Mouse (Mus musculus) CH12F3 (cell line): ENCODE data around the gene Tut4.

Experiments
- in situ Hi-C: fragments of 300-500 bp; cut with MboI; formaldehyde crosslinking; loops from 2 replicates; pipeline ENCODE4 v1.14.3; 2020; ENCODE audit warnings: low sequenced_read_pairs

Tut4 gene

DNA sequence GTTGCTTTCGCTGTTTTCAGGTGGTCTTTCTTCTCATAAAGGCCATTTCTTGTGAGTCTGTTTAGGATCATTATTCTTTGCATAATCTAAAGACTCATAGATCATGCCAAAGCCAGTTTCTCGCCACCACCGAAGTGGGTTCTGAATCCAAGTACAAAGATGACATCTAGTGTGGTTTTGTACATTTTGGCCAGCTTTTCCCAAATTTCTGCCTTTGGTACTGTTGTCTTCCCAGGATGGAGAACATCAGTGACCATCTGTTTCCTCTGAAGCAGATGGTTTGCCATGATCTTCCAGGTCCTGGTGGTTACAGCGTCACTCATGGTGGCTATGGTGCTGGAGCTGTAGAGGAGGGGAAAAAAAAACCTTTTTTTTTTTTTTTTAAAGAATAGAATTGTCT is 25.0 kb downstream of the Tut4 start:
- in situ Hi-C loops = no loop called here

DNA sequence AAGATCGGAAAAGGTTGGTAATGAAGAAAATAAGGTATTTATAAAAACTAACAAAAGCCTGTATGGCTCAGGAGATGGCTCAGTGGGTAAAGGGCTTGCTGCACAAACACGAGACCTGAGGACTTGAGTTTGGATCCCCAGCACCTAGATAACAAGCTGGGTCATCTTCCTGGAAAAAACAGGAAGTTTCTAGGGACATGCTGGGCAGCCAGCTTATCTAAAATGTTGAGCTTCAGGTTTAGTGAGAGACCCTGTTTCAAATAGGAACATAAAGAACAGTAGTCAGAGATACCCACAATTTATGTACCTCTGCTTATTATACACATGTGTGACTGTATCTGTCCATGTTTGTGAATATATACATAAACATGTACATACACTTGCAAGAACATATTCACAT is 43.8 kb downstream of the Tut4 start:
- in situ Hi-C loops = no loop called here

DNA sequence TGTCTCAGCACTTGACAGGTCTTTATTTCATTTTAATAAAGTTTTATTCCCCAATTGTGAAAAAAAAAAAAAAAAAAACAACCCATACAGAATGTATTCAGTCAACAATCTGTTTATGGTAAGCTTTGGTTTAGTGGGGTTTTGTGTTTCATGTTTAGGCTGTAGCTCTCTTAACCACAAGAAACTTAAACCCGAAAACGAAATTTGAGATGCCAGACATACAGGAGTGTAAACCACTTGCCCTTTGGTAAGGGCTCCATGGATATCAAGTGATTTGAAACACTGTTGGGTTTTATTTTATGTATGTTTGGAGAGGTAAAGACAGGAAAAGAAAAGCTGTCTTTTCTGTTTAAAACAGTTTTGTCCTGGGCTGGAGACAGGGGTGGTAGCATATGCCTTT is 80.5 kb downstream of the Tut4 start:
- in situ Hi-C loops = no loop called here

DNA sequence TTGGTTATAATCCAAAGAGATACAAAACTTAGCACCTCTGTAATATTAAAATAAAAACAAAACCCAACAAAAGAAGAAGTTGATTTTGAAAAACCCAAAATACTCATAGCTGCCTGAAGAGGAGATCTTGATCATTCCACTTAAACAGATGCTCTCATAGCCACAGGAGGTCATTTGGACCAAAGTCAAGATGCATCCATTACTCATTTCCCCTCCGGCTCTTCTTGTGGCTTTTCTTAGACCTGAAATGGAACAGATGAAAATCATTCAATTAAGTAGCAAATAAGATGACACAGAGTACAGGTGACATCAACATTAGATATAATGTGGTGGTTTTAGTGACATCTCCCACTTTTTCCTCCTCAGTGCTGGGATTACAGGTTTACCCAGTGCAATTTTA is 105.8 kb downstream of the Tut4 start:
- in situ Hi-C loops = no loop called here

DNA sequence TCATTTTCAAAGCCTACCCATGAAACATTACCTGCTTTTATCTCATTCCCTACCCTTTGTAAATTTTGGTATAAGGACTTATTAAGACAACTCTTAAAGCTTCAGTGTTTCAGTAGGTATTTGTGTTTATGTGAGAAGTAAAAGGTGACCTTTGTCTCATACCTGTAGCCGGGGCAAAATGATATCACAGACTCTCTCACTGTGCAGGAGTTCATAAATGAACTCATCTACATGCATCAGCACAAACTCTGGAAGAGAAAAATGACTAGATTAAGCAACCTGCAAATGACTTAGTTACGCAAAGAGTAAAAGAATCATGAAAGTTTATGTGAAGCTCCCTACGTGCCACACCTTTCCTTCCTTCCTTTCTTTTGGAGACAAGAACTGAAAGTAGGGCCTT is 113.4 kb downstream of the Tut4 start:
- in situ Hi-C loops = no loop called here

DNA sequence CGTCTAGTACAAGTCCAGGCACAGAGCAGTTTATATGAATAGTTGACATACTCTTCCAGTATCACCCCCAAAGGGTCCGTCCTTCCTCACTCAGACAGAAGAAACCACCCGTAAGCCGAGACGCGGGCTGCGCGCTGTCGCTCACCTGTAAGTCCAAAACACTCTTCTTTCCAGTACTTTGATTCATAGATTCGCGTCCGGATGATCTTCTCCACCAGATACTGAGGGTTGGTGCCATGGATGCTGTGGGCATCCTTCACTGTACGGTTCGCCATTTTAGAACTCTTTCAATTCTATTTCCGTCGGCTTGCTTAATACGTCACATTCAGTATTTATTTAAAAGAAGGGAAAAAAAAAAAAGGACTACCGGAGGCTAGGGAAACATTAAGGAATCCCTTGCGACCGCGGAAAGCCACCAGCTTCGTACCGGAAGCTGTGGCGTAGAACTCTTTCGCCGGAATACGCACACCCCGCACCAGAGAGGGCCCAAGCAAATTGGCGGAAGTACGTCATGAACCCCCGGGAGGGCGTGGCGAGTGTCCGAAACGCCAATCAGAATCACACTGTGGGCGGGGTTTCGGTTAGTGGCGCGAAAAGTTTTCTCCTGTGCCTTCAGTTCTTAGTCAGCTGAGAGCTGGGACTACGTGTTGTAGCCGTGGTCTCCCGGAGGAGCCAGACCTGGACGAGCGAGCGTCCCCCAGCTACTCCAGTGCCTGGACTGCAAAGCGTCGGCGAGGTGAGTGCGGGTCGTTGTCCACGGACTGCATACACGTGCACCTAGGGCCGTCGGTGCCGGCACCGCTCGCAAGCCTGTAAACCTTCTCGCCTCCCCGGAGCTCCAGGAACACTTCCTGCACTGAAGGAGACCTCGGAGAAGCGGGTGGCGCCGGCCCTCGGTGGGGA is 119.9 kb downstream of the Tut4 start, which contains the start of the genes Prpf38a and Orc1:
Gene Prpf38a (minus strand): TSS at position 497 of the 903 bp plus-strand sequence.
Gene Orc1 (plus strand): TSS at position 584 of the 903 bp plus-strand sequence.
- in situ Hi-C loops = no loop called here

DNA sequence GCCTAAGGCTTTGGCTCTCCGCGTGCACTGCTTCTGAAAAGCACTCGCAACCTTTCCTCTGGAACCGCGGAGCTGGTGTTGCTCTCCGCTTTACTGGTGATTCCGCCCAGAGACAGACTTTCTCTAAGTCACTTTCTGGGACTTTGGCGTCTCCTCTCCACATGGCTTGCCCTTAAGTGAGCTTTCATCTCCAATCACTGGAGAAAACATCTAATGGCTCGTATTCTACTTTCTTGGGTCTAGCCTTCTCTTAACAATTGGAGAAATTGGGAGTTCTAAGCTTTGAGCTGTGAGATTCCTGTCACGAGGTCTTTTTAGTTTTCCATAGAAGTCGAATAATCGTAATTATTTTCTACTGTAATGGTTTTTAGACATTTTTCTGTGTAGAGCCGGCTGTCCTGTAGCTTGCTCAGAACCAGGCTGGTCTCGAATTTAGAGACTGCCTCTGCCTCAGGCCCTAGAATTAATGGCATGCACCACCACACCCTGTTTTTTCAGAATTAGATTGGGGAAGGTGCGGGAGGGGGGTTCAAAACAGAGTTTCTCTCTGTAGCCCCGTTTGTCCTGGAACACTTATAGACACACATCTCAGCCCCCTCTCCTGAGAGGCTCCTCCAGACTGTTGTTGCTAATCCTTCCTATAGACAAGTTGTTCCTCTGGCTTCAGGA is 120.7 kb downstream of the Tut4 start:
- in situ Hi-C loops = no loop called here

- in situ Hi-C loops = no loop called here
Measured at GRCm38 (mm10) chr4:108593376-108593775, 134.2 kb downstream of the Tut4 start.

- in situ Hi-C loops = no loop called here
Measured at GRCm38 (mm10) chr4:108595785-108596184, 136.6 kb downstream of the Tut4 start.

DNA sequence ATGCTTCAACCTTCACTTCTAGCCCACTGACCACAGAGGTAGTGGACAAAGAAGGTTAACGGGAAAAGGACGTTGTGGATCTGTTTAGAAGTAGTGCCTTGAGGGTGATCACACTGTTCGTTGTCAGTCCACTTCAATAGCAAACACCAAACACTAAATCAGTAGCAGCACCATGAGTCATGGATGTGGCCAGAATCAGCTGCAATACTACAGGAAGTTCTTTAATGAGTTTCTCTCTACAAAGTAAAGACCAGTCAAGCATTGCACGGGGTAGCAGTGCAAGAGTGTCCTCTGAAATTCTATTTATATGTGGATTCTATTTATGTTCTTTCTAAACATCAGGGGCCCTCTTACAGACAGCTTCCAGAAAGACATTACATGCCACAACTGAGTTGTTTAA is 139.1 kb downstream of the Tut4 start:
- in situ Hi-C loops = no loop called here

GRCm38 (mm10) chr4:108601870-108602269 is 142.6 kb downstream of the Tut4 start:
- in situ Hi-C loops = no loop called here

DNA sequence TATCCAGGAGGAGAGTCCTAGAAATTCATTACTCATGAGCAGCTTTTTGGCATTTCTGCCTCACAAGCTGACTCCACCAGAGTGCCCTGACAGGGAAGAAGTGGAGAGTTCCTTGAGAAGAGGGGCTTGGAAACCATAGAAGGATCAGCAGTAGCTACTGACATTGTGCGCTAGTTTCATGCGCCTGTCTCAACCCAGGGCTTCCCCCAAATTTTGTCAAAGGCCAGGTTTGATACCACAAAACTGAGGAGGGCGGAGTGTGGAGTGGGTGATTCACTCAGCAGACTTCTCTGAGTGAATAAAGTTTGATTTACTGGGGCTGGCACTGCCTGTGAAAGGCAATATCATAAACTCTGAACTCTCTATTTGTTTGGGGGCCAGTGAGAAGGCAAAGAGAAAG is 149.4 kb downstream of the Tut4 start:
- in situ Hi-C loops = no loop called here
